Mouse (Mus musculus) ES-E14 (cell line): ENCODE data around the gene Mlec.

Experiments used
- HCFC1 ChIP-seq: IDR thresholded peaks from 2 replicates; pipeline ENCODE4 v1.6.1; 2012; ENCODE audit warnings: low read length, inconsistent platforms, borderline replicate concordance; ENCODE audit not compliant: insufficient read depth
- MAFK ChIP-seq: IDR thresholded peaks from 2 replicates; pipeline ENCODE4 v1.6.1; 2014; ENCODE audit warnings: mild to moderate bottlenecking, low read depth, low read length, inconsistent platforms; ENCODE audit not compliant: insufficient read depth
- ZC3H11A ChIP-seq: IDR thresholded peaks from 2 replicates; pipeline ENCODE4 v1.6.1; 2012; ENCODE audit warnings: low read depth, mild to moderate bottlenecking, inconsistent platforms, low read length, borderline replicate concordance
- ZNF384 ChIP-seq: IDR thresholded peaks from 2 replicates; pipeline ENCODE4 v1.6.1; 2012; ENCODE audit warnings: low read depth, low read length, inconsistent platforms

- TF ChIP-seq ZNF384 (no peak), ZC3H11A (no peak), HCFC1 (no peak), MAFK (no peak)
Observed at GRCm38 (mm10) chr5:115190081-115190480, 32.1 kb upstream of the Mlec start.
